Mouse (Mus musculus): ENCODE measurements around the gene Col26a1.
A peak's percentile ranks its signal among the peaks of the same experiment; 100 is the strongest.
"Not testable (repeated sequence)": the region's sequence is repeated elsewhere in the genome, so short reads cannot be mapped to it uniquely, and the experiment has no call there.

Gene Col26a1

DNA sequence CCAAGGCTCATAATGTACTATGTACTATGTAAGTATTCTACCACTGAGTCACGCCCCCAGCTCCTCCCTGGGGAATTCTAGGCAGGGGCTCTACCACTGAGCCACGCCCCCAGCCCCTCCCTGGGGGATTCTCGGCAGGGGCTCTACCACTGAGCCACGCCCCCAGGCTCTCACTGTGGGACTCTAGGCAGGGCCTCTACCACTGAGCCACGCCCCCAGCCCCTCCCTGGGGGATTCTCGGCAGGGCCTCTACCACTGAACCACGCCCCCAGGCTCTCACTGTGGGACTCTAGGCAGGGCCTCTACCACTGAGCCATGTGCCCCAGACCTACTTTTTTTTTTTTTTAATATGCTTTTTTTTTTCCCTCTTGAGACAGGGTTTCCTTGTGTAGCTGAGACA, 129.8 kb downstream of the Col26a1 start:
- DNase-seq (ENCODE audit: low spot score): not testable (repeated sequence)

DNA sequence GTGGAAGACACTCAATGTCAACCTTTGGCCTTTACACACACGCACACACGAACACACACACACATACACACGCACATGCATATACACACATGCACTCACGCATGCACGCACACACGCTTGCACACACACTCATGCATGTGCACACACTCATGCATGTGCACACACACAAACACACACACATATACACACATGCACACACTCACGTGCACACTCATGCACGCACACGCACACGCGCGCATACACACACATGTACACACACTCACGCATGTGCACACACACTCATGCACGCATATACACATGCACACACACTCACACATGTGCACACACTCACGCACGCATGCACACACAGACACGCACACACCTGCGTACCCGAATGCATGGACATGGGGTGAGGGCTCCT, 130.9 kb downstream of the Col26a1 start:
- DNase-seq (ENCODE audit: low spot score): no peak

DNA sequence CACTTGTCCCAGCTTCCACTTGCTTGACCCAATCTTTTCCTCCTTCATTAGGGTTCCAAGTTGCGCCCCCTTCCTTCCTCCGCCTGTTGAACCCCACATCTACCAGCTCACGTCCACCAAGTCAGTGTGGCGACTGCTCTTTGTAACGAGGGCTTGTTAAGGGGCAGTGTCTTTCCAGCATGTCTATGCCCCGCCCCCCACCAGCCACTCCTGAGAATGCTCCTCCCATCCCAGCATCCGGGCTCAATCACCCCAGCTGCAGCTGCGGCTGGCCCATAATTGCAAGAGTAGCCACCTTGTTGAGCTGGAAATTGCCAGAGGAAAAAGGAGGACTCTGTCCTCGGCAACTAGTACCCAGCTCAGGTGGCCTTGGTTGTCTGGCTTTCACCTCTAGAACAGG, 136.4 kb downstream of the Col26a1 start:
- DNase-seq (ENCODE audit: low spot score): no peak

DNA sequence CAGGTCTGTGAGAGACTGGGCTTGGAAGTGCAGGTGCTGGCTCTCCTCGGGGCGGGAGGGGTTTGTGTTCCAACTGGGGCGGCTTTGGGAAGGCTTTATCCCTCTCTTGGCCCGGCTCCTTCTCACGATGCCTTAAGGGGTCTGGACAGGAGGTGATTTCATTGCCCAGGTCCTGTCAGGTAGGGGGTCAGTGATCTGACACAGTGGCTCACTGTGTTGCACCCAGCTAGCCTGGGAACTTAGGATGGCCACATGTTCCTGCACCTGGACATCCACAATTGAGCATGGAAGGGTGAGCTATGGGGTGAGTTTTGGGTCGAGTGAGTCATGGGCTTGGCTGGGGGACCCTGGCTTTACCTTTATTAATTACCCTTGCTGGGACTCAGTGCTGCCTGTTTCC, 144.1 kb downstream of the Col26a1 start:
- DNase-seq (ENCODE audit: low spot score): no peak

DNA sequence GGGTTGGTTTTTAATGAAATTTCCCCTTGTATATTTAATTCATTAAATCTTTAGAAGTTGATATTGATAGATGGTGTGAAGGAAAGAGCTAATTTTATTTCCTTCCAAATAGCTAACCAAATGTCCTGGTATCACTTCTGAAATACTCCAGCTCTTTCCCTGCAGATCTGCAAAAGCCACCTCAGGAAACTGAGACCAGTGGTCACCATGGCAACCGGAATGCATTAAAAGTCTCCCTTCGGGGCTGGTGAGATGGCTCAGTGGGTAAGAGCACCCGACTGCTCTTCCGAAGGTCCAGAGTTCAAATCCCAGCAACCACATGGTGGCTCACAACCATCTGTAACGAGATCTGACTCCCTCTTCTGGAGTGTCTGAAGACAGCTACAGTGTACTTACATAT, 156.7 kb downstream of the Col26a1 start:
- DNase-seq (ENCODE audit: low spot score): not testable (repeated sequence)

DNA sequence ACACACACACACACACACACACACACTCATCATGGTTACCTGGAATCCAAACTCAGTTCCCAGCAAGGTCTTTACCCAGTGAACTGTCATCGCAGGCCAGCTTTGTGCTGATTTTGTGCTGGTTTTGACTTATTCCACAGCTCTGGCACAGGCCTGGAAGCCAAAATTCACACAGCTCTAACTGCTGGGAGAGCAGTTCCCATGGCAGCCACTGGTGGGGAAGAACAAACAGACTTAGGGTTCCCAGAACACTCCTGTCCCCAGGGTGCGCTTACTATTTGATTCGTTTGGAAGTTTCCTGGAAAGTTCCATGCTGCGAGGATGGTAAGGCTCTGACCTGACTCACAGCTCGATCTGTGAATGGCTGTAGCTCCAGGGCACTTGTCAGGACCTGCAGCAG, 161.4 kb downstream of the Col26a1 start:
- no peak for DNase-seq (ENCODE audit: low spot score)

DNA sequence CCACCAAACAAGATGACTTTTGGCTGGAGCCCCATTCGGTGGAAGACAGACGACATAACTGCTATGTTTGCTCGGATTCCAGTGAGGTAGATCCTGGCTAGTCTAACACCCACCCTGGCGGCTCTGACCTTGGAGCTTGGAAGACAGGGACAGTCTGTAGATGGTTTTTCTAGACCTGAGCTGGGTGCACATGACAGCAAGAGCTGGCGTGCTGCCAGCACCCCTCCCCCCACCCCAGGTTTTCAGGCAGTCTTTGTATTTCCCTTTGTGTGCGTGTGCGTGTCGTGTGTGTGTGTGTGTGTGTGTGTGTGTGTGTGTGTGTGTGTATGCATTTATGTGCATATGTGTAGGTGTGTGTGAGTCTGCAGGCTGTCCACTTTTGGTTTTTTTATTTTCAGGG, 164.4 kb downstream of the Col26a1 start:
- DNase-seq (ENCODE audit: low spot score): no peak

DNA sequence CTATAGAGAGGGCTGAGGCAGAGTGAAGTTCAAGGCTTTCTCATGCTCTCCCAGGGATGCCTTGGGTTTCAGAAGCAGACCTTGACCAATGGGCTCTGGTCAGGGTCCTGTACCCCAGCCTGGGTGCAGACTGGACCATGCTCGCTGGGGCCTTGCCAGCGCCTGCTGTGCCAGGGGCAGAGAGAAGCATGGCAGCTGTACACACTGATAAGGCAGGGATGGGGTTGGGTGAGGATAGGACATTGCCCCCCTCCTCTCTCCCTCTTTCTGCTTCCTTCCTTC, 165.5 kb downstream of the Col26a1 start:
- no peak for DNase-seq (ENCODE audit: low spot score)

DNA sequence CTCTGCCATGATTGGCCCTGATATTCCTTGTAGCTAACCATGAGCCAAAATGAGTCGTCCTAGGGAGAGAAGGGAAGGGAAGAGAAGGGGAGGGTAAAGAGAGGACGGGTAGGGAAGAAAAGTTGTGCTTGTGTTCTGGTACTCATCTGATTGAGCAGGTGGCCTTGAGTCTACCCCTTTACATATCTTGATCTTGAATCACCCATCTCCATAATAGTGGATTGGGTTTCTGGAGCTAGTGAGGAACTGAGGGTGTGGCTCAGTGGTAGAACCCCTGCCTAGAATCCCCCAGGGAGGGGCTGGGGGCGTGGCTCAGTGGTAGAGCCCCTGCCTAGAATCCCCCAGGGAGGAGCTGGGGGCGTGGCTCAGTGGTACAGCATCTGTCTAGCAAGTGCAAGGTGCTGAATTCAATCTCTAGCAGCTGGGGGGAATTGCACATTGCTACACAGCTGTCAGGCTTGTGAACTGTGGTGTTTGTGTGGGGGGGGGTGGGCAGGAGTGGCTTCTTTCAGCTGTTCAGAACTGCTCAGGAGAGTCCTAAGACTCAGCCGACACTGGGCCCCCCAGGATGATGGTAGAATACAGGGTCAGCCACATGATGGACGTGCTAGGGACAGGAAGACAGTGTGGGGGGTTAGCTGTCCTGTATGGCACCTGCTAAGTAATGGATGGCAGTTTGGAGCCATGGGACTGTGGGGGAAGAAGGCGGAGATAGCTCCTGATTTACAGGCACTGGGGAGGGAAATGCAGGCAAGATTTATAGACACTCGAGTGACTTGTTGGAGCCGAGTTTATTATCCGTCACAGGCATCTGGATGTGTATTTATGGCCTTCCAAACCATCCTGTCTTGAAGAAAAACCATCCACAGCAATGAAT, 166.1 kb downstream of the Col26a1 start:
- no peak for DNase-seq (ENCODE audit: low spot score)

DNA sequence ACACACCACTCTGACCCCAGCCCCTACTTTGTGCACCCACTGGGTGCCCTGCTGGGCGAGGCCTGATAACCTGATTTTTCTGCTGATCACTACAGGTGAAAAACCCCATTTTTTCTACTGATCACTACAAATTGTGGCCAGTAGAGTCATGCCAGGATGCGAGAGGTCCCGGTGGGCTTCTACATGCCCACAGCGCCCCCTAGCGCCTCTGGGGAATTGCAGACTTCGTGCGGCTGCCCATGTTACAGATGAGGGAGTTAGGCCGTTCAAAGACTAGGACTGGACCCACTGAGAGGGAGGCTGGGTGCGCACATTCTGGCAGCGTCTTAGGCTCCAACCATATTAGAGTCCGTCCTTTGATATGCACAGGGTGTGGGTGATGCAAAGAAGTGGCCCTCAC, 168.1 kb downstream of the Col26a1 start:
- DNase-seq (ENCODE audit: low spot score): no peak

DNA sequence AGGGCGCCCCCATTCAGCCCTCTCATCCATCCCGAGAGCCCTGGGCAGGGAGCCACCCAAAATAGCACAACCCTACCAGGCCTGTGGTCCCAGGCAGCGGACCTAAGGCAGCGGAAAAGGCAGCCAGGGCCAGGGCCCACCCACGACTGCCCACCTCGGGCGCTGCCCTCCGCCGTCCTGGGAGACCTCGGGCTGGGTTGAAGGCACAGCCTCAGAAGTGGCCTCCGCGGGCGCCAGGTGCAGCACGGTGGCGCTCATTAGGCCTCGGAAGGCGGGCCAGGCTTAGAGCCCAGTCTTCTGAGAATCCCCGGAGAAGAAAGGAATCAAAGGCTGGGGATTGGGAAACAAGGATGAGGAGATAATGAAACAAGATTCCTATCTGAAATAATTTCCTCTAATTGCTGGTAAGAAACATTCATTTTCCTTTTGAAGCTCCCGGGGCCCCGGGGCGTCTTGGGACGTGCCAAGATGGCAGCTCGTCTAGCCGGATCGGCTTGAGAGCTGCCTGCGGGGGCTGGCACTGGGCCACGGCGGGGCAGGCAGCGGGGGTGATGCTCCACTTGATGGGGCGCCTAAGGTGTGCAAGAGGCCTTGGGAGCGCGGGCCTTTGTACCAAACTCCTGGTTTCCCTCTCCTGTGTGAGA, 168.7 kb downstream of the Col26a1 start:
- DNase-seq (ENCODE audit: low spot score): no peak

DNA sequence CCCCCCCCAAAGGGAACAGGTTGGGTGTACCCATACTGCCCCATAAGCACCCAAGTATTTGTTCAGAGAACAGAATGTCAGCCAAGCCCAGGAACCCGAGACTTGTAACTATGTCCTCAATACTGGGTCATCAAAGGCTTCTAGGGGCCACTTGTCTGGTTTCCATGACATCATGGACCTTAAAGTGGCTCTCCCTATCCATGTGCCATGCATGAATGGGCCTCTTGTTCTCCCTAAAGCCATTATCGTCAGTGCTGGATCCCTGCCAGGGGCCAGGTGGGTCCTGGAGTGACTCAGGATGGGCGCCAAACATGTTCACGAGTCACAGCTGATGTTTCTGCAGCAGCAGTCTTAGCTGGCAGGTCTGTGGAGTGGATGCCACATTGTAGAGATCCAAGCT, 172.3 kb downstream of the Col26a1 start:
- DNase-seq (ENCODE audit: low spot score): no peak

DNA sequence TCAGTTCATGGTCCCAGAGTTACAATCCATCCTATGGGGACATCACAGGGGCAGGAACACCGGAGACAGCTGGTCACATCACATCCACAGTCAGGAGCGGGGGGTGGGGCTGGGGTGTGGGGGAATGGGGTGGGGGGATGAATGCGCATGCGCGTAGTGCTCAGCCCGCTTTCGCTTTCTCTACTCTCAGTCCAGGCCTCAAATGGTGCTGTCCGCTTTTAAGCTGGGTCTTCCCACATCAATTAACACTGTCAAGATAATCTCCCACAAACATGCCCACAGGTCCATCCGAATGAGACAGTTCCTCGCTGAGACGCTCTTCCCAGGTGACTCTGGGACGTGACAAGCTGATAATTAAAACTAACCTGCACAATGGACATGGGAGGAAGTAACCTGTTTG, 174.9 kb downstream of the Col26a1 start:
- DNase-seq (ENCODE audit: low spot score): no peak

DNA sequence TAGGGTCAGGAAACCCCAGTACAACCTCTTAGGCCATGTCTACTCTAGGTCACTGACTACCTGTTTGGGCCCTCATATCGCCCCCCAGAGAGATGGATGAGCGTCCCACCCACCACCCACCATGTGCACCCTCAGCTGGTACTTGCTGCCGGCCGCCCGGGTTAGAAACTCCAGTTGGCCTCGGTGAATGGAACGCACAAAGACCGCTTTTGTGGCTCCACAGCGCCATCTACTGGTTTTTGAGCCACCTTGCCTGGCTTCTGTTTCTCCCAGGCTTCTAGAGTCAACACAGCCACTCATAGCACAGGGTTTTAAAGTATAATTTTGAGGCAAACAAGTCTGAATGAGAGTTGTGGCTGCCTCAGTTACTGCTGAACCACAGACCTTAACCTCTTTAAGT, 176.2 kb downstream of the Col26a1 start:
- DNase-seq (ENCODE audit: low spot score): peak; percentile 54

DNA sequence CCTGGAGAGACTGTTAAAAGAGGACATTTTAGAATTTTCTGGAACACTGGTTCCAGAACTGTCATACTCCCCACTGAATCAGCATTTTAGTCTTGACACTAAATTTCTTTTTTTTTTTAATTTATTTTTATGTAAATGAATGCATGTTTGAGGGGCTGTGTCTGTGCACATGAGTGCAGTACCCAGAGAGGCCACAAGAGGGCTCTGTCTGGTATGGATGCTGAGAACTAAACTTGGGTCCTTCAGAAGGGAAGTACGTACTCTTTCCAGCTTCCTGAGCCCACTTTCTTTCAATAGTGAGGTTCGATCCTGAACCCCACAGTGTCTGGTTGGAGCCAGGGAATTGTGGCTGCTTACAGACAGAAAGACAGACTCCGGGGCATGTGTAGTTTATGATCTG, 177.5 kb downstream of the Col26a1 start:
- DNase-seq (ENCODE audit: low spot score): no peak

DNA sequence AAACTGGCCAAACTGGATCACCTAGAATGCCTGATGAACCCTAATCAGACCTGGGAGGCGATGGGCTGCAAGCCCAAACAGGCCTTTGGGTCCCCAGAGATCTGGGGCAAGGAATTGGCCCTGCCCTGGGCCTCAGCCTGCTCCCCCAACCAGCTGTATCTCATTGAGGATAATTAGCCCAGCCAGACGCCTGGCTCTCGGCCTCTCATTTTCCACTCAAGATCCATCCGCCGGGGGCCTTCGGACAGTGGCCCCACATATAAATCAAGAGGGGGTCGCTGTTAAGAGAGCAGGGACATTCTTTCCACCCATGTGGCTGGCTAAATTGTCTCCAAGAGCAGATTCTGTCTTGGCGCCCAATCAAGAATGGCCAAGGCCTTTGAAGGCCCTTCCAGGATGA, 178.9 kb downstream of the Col26a1 start:
- DNase-seq (ENCODE audit: low spot score): no peak

DNA sequence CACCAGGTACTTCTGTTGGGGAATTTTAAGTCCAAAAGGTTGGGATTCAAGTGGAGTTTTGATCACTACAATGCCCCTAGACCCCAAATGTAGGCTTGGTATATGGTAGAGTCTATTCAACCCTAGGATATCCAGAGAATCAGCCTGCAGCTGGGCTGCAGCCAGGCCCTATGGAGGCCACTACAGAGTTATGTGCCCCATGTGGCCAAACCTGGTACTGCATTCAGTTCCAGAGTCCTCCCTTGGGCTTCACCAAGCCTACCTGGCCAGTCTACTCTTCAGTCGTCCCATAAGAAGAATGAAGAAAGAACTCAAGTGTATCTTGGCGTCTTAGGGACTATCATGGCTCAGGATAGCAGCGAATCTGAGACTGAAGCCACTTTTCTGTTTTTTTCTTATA, 179.3 kb downstream of the Col26a1 start:
- DNase-seq (ENCODE audit: low spot score): peak; percentile 39

DNA sequence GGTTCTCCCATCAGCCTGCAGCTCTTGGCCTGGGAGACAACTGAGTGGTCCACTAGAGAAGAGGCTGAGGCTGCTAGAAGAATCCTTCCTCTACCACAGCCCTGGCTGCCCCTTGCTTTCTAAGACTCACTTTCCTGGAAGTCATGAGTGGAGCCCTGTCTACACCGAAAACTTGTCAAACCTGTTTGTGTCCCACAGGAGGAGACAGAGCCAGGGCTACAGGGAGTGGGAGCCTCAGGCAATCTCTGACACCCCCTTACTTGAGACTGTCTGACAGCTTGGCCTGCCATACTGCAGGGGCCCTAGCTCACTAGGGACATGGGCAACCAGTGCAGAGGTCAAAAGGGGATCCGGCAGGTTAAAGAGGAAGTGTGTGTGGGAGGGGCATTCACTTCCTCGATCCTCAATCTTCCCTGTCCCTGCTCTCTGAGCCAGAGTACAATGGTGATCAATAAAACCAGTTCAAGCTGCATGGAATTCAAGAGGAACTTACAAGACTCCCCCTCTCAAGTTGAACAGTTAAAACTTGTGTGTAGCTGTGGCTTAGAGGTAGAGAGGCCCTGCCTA, 180.8 kb downstream of the Col26a1 start:
- no peak for DNase-seq (ENCODE audit: low spot score)

DNA sequence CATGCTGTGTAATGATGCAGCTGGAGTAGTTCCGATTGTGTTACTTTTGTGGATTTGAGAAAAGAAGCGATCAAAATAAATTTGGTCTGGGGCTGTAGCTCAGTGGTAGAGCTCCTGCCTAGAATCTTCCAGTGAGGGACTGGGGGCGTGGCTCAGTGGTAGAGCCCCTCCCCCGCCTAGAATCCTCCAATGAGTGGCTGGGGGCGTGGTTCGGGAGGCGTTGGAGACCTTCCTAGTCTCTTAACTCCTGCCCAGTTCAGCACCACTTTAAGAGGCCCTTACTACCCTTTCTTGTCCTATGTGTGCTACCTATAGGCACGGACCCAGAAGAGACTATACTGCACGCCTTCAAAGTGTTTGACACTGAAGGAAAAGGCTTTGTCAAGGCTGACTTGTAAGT, 185.4 kb downstream of the Col26a1 start:
- no peak for DNase-seq (ENCODE audit: low spot score)

DNA sequence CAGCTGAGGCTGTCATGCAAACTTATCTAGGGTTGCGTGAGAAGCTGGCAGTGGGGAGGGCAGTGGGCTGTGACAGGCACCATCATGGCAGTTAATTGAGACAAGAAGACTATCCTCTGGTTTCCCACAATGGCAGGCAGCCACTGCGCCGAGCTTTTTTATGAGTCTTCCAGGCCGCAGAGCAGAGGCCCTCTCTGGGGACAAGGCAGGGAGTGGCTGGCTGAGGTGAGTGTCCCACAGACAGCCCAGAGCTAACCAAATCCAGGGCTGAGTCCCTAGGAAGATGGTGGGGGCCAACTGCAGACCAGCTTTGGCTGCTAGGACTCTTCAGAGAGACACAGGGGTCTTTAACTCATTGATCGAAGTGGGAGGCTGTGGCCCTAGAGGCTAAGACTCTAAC, 186.5 kb downstream of the Col26a1 start:
- DNase-seq (ENCODE audit: low spot score): no peak

DNA sequence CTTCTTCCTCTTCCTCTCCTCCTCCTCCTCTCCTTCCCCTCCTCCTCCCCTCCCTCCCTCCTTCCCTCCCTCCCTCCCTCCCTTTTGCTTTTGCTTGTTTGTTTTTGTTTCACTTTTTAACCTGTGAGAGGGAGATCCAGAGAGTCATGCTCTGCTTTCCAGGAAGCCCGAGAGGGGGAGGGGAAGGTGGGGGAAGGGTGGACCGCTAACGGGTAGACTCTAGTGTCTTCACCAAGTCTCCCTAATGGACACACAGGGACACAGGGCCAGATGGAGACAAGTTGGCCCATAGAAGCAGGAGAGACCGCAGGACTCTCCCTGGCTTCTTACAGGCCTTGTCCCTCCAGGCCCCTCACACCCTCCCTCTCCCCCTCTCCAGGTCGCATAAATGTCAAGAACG, 188.0 kb downstream of the Col26a1 start:
- DNase-seq (ENCODE audit: low spot score): no peak

DNA sequence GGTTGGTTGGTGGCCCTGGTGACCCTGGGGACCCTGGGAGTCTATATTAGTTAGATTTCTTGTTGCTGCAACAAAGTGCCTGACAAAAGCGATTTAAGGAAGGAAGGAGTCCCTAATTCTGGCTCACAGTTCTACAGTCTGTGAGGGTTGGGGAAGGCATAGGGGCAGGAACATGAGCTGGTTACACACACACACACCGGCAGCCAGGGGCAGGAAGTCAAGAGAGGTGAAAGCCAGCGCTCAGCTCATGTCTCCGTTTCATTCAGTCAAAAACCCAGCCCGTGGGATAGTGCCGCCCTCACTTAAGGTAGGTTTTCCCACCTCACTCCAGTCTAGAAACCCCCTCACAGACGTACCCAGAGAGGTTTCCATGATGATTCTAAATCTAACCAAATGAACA, 189.6 kb downstream of the Col26a1 start:
- DNase-seq (ENCODE audit: low spot score): no peak

DNA sequence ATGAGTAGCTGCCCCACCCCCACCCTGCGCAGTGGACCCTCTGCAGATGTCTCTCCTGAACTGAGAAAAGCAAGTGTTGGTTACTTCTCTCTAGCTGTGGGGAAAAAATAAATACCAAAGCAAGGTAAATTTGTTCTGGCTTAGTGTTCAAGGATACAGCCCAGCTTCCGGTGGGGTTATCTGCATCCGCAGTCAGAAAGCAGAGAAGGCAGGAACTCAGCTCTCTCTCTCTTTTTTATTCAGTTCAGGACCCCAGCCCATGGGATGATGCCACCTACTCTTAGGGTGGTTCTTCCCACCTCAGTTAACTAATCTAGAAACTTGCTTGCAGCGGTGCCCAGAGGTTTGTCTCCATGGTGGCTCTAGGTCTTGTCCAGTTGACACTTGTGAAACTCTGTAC, 190.2 kb downstream of the Col26a1 start, which contains the start of gene Myl10:
Gene Myl10, plus strand, starts transcription at position 363 of the 400 bp plus-strand sequence.
- no peak for DNase-seq (ENCODE audit: low spot score)
